Mouse (Mus musculus) embryo, embryonic 10.5 days (tissue): ENCODE data around the gene Il4i1.
A peak's percentile ranks its signal among the peaks of the same experiment; 100 is the strongest.

Experiments
- DNase-seq: peaks from one replicate; pipeline ENCODE4 v3.0.0-alpha.2; 2015; ENCODE audit warnings: low spot score

The Il4i1 gene

DNA sequence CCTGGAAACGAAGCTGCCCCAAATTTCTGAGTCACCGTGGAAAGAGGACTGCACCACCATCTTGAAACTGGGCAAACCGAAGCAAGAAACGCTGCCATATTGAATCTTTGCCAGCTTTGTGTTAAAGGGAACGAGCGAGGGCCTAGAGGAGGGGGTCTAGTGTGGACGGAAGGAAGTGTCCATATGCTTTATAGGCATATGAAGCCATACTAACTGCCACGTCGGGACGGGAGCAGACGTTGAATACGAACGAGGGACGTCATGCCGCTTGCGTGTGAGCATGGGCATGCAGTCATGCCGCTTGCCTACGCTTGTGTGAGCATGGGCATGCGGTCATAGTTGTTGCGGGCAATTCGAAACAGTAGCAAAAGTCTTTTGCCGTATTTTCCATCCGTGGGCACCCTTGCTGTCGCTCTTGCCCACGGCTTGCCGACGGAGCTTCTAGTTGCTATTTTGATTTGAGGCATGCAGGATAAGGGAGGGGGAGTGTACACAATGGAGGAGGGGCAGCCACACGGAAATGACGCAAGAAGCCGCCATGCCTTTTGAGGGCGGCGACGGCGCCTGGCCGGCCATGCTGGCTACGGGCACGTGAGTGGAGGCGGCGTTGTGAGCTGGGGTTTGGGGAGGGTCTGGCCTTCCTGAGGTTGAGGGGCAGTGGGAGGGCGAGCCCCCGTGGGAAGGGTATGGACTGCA is 33.4 kb downstream of the Il4i1 start:
- DNase-seq, result peak; percentile 94

DNA sequence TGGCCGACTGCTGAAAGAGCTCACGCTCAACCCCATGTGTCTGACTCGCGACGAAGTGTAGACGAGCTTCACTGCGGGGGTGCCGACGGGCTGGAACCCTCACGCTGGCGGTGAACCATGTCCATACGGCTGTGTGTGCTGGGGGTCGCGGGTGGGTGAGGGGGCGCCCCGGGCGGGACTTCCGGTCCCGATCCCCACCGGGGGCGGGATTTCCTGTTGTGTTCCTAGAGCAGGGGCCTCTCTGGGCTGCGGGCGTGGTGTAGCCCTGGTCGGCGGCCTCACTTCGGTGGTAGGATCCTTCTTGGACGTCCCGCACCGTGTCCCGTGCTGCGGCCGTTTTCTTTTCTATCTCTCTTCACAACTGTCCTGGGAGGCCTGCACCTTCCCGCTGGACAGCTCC is 34.0 kb downstream of the Il4i1 start:
- peak; percentile 91 for DNase-seq

- no peak for DNase-seq
These were observed 34.8 kb downstream of the Il4i1 start for GRCm38 (mm10) chr7:44850789-44851624.

GRCm38 (mm10) chr7:44851625-44852234 is 35.5 kb downstream of the Il4i1 start:
- DNase-seq, result no peak

DNA sequence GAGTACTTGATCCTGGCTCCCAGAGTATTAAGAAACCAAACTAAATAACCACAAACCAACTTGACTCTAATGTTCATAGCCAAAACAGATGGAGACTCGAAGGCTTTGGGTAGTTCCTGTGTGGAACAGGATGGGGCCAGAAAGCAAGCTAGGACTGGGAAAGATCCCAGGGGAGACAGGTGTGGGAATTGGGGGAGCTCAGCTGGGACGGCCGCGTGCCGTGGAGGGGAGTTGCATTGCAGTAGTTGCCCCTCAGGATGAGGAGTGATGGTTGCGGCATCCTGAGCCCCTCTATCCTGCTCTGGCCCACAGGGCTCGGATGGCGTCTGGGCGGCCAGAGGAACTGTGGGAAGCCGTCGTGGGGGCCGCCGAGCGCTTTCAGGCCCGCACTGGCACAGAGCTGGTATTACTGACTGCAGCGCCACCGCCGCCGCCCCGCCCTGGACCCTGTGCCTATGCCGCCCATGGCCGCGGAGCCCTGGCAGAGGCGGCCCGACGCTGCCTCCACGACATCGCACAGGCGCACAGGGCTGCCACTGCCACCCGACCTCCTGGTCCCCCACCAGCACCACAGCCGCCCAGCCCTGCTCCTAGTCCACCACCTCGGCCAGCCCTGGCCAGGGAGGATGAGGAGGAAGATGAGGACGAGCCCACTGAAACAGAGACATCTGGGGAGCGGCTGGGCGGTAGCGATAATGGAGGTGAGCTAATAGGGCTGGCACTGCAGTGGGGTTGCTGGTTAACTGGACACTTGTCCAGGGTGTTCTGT is 36.3 kb downstream of the Il4i1 start:
- DNase-seq, result no peak

GRCm38 (mm10) chr7:44853065-44853464 is 36.9 kb downstream of the Il4i1 start:
- DNase-seq, result no peak

DNA sequence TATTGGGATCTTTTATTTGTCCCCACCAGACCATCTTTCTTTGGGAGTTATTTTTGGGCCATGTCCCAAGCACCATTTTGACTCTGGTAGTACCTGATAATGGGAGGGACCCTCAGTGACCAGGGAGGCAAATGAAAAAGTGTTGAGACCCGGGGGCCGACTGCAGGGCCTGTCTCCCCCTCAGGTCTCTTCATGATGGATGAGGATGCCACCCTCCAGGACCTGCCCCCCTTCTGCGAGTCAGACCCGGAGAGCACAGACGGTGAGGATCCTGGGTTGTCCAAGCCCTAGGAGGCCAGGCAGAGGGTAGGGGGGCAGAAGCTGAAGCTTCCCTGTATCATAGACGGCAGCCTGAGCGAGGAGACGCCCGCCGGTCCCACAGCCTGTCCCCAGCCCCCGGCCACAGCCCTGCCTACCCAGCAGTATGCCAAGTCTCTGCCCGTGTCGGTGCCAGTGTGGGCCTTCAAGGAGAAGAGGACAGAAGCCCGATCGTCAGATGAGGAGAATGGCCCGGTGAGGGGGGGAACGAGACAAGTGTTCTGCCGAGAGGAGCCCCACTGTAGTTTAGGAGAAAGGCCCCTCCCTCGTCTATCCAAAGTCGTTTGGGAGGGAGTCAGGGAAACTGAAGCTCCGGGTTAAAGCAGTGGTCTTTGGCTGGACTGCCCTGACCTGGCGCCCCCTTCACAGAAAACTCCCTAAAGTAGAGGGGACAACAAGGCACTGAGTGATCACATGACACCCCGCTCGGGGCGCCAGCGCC is 37.6 kb downstream of the Il4i1 start:
- DNase-seq, result no peak

DNA sequence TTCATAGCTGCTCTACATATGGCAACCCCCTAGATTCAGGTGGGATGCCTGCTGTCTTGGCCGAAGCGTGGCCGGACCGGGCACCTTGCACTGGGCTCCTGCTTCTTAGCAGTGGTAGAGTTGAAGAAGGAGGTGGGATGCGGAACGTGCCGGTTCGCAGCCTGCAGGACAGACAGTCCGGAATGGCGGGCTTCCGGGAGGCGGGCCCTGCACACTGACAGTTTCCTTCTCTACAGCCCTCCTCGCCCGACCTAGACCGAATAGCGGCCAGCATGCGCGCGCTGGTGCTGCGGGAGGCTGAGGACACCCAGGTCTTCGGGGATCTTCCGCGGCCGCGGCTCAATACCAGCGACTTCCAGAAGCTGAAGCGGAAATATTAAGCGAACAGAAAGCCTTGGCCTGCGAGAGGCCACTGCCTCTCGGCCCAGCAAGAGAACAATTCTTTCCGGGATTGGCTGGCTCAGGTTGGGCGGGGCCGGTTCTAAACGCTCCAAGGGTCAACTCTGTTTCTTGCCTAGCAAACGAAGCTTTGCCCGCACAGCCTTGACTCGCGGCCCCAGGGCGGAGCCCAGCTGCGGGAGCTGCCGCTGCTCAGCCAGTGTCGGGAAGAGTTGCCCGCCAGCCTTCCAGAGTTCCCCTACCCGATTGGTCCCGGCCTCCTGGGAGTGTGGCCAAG is 38.3 kb downstream of the Il4i1 start:
- peak; percentile 87 for DNase-seq

GRCm38 (mm10) chr7:44855036-44855435 is 38.8 kb downstream of the Il4i1 start:
- DNase-seq, result no peak

- DNase-seq, result no peak
These were observed 40.2 kb downstream of the Il4i1 start for GRCm38 (mm10) chr7:44856265-44856916.

GRCm38 (mm10) chr7:44857042-44857552 is 40.9 kb downstream of the Il4i1 start, which contains the start of gene Pnkp:
Gene Pnkp, plus strand, starts transcription at chr7:44857139.
- peak; percentile 92 for DNase-seq

- DNase-seq, result peak; percentile 58
These were observed 41.7 kb downstream of the Il4i1 start for GRCm38 (mm10) chr7:44857905-44858304.

GRCm38 (mm10) chr7:44859896-44860295 is 43.7 kb downstream of the Il4i1 start:
- DNase-seq, result no peak

DNA sequence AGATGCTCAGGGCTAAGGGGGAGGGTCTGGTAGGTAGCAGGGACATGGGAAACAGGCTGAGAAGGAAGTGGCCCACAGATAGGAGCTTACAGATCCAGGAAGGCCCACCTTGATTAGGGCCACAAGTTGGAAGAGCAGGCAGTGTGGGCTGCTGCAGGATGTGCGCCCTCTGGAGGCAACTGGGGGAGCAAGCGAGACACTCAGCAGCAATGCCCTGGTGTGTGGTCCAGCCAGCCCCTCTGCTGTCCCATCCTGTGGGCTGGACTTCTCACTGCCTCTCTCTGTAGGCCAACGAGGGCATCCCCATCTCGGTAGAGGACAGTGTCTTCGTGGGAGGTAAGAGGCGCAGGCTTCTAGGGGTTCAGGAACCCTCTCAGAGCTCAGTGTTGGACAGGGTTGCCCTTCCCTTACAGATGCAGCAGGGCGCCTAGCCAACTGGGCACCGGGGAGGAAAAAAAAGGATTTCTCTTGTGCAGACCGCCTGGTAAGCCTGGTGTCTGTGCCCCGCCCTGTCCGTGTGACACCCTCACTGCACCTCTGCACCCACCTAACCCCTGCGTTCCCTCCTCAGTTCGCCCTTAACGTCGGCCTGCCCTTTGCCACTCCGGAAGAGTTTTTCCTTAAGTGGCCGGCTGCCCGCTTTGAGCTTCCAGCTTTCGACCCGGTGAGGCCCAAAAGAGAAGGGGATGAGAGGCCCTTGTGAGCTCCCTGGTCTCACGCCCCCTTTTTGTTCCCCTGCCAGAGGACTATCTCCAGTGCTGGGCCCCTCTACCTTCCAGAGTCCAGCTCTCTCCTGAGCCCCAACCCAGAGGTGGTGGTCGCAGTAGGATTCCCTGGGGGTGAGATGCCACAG is 44.6 kb downstream of the Il4i1 start:
- DNase-seq, result peak; percentile 84

GRCm38 (mm10) chr7:44861429-44861816 is 45.2 kb downstream of the Il4i1 start:
- no peak for DNase-seq

DNA sequence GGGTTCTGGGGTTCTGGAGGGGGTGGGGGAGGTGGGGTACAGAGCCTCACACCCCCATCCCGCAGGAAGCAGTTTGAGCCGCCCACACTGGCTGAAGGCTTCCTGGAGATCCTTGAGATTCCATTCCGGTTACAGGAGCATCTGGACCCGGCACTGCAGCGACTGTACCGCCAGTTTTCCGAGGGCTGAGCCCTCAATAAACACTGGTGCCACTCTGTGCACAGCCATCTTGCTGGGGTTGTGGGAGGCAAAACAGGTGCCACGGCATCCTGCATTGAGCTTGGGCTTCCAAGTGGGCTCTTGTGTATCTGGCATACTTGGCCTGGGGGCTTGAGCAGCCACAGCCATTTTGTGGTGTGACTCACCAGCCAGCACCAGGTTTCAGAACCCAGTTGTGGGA is 46.2 kb downstream of the Il4i1 start:
- no peak for DNase-seq

DNA sequence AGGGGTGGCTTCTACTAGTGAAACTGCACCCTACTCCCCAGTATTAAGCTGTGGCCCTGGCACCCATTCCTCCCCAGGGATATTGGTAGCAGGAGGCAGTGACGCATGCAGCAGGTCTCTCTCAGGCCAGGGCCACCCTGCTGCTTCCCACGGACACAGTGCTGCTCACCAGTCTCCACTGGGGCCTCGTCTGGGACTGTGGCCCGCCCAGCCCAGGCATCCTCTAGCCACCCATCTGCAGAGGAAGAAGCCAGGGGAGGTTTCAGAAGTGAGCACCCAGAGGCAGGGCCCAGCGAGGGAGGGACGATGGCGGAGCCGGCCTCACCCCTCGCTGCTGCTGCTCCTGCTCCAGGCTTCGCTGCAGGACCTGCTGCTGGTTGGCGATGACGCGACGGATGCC is 47.0 kb downstream of the Il4i1 start:
- no peak for DNase-seq

GRCm38 (mm10) chr7:44863982-44864494 is 47.9 kb downstream of the Il4i1 start:
- no peak for DNase-seq
